9 mouse cellular contexts compared by ENCODE assay signal in the genomic region with DNA sequence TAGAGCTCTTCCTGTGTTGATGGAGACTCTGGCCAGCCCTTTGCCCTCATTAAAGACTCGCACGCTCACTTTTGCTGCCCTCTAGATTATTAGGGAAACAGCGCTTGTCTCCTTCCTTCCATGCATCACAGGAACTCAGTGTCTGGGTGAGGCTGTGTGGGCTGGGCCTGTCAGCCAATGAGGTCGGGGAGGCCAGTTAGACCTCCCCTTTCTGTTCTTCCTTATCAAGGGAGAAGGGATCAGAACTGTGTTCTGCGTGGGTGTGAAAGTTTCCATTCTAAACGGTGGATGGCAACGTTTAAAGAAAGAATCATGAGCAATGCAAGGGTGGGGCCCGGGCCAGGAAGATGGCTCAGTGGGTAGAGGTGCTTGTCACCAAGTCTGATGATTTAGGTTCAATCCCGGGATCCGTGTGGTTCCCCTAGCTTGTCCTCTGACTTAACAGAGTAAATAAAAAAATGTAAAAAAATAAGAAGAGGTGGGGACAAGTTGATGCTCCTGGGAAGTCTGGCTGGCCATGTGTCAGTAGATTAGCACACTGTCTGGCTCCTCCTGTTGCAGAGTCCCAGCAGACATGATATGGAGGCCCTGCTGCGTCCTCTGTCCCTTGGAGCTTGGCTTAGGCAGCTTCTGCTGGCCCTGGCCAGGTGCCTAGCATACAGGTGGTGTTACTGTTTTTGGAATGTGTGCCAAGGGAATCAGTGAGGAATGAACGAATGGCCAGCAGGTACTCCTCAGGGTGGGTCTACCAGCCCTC. TPM values are rescaled to one million over a fixed set of nuclear protein-coding genes. Genes with fewer than 3 reads are reported as not detected.
DNase-seq lines count a peak whose midpoint lies in the region; ATAC-seq and TF ChIP-seq lines count a peak whose summit lies in the region.
"Had no signal": no experiment of that assay in that cellular context is flagged by ENCODE, and none has a peak within 500 bp of the region (broad histone marks: within the 10 kb centered on the region; RNA-seq: fewer than 3 reads in every experiment).

No protein-coding gene starts in this region.

- no peak for TF ChIP-seq CTCF in layer of hippocampus, adult 2 months (conservative IDR thresholded peaks at IDR 0.05)

- peak; percentile 84 for ATAC-seq in cerebellum, adult (ENCODE audit: insufficient number of reproducible peaks, low FRiP score, low TSS enrichment)

- H3K4me3 ChIP-seq in layer of hippocampus, adult 2 months, result no peak overlapping the region
- H3K4me3 ChIP-seq: neural tube, embryonic 13.5 days had no signal

- no peak overlapping the region for H3K27ac ChIP-seq in layer of hippocampus, adult 2 months
- H3K27ac ChIP-seq: neural tube, embryonic 13.5 days had no signal

- DNase-seq in cerebellum, postnatal 4 days (ENCODE audit: low spot score in 2 of 2), result no peak
- peak; percentile 77 for DNase-seq in MEL-GATA-1-ER (ENCODE audit: extremely low read depth, low read depth)
- DNase-seq in heart, adult 11 months, result peak; percentile 98
- DNase-seq in kidney, postnatal 4 days, result peak; percentile 23 to 40
- DNase-seq in telencephalon, adult 2 months (ENCODE audit: low read depth, low spot score), result peak; percentile 6
- DNase-seq in layer of hippocampus, adult 2 months (ENCODE audit: low spot score in 2 of 2), result no peak
- no peak for DNase-seq in layer of hippocampus, postnatal 25 days (ENCODE audit: extremely low spot score in 1 of 2, low spot score in 1 of 2)

RNA-seq across cellular contexts. Expression of a gene that starts 26.0 kb away (rescaled TPM):
- total RNA-seq in layer of hippocampus, adult 2 months (2021), result 1 to 10 TPM; 2.1 to 2.6 TPM
- 1 to 10 TPM; 2.7 to 3.2 TPM for total RNA-seq in layer of hippocampus, postnatal 25 days (2021)

Comparison
In these comparisons a context has a peak if more than half of its experiments do, and no peak if none do; other contexts are left out.
1. DNase-seq: peak in MEL-GATA-1-ER (single experiment), heart, adult 11 months (single experiment), kidney, postnatal 4 days (2 of 2) and telencephalon, adult 2 months (single experiment); none in cerebellum, postnatal 4 days (0 of 2), layer of hippocampus, adult 2 months (0 of 2) and layer of hippocampus, postnatal 25 days (0 of 2).